Mouse (Mus musculus): ENCODE measurements around the gene Myom1. TPM values are rescaled to one million over a fixed set of nuclear protein-coding genes. Genes with fewer than 3 reads are reported as not detected.

The Myom1 gene
- polyA plus RNA-seq, 1 experiment = 110 TPM

GRCm38 (mm10) chr17:70991706-70992625 is 10.5 kb upstream of the Myom1 start:
- no peak for DNase-seq (ENCODE audit: low spot score)

DNA sequence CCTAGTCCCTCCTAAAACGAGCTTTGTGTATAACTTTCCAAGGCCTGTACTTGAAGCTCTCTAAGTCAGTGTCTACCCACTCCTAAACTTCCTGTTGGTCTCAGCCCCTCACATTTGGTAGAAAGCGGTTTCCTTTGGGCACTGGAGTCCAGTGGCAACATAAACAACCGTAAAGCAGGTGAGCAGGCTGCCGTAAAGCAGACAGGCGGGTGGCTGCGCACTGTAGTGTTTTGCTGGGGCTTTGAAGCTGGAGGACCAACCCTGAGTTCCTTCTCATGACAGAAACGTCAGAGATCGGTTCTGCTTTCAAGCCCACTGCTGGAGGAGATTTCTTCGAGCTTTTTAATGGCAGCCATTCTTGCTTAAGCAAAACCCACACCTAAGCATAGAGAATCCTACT is 9.8 kb upstream of the Myom1 start:
- DNase-seq (ENCODE audit: low spot score) = no peak

- no peak for DNase-seq (ENCODE audit: low spot score)
Observed at GRCm38 (mm10) chr17:70993385-70993807, 9.0 kb upstream of the Myom1 start.

DNA sequence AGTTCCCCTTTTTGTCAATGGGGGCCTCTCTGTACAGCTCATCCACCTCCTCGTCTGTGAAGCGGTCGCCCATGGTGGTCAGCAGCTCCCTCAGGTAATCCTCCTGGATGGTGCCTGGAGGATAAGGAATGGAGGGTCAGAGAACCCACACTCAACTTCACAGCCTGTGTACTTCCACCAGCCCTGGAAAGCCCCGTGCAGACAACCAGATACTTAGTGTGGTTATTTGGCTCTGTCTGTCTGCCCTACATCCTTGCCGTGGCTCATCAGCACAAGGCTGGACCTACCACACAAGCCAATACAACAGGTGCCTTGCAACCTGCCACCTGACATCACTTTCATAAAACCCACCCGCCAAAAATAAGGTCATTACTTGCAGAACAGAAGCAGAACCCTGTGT is 7.8 kb upstream of the Myom1 start:
- no peak for DNase-seq (ENCODE audit: low spot score)

DNA sequence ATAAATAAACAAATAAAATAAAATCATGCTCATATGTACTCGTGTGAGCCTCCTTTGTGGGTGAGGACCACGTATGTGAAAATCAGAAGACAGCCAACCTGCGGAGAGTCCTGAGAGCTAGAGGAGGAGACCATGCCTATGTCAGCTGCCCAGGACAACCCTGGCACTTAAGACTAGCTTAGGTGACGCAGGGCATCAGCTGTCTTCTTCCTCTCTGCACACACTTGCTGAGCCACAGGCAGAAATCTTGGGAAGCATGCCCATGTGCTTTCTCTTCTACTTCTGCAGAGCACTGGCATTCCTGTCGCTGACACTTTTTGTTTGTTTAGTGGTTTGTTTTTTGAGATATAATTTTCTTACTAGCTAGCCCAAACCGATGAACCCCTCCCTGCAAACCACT is 6.9 kb upstream of the Myom1 start:
- DNase-seq (ENCODE audit: low spot score) = no peak

GRCm38 (mm10) chr17:70997836-70998235 is 4.6 kb upstream of the Myom1 start:
- no peak for DNase-seq (ENCODE audit: low spot score)

DNA sequence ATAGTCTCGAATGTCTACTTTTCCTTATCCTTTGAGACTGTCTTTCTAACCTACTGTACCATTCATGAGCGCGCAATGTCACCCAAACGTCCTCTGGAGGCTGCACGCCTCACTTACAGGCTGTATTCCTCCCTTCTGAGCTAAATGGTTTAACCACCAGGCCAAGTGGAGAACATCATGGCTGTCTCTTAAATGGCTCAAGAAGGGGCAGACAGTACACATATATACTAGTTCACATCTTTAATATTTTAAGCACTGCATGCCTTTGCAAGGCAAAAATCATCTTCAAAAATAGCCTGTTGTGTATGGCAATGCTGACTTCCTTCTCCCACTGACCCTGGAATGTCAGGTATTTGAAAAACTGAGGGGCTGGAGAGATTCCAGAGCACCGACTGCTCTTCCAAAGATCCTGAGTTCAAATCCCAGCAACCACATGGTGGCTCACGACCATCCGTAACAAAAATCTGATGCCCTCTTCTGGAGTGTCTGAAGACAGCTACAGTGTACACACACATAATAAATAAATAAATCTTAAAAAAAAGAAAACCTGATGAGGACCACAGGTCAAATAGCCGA is 3.9 kb upstream of the Myom1 start:
- DNase-seq (ENCODE audit: low spot score) = no peak

DNA sequence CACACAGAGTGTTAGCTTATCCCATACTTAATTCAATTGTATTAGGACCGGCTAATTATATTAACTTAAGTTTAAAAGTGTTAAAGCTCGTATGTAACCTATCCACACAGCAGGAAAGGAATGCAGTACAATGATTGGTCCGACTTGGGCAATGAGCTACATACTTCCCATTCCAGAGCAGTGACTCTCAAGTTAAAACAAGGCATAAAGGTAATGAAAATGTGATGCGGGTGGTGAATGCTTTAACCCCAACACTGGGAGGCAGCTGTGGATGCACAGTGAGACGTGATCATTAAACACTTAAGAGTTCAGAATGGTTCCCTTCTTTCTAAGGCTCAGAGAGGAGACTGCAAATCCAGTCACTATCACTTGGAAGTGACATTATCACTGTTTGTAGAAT is 3.2 kb upstream of the Myom1 start:
- DNase-seq (ENCODE audit: low spot score) = no peak

DNA sequence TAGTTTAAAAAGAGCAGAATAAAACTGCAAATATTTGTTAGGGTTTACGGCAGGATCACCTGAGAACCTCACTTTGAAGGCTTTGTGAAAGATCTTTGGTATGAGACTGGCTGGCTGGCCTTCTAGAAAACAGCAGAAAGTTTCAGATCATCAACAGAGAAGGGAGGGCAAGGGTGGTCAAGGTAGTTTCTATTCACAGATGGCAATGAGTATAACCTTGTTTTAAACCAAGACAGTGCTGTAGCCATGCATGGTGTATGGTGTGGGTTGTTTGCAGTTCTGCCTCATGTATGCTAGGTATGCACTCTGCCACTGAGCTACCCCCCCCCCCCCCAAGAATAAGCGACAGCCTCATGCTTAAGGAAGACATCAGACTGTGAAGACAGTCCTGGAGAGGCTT is 2.2 kb upstream of the Myom1 start:
- no peak for DNase-seq (ENCODE audit: low spot score)

GRCm38 (mm10) chr17:71001067-71001466 is 1.4 kb upstream of the Myom1 start:
- no peak for DNase-seq (ENCODE audit: low spot score)

GRCm38 (mm10) chr17:71001699-71002080 is 743 bp upstream of the Myom1 start:
- DNase-seq (ENCODE audit: low spot score) = no peak

GRCm38 (mm10) chr17:71002744-71003094 is 286 bp downstream of the Myom1 start, which contains the start of gene Myl12a:
Myl12a (minus strand) TSS chr17:71002878.
- DNase-seq (ENCODE audit: low spot score) = no peak

- no peak for DNase-seq (ENCODE audit: low spot score)
Observed at GRCm38 (mm10) chr17:71003112-71003511, 679 bp downstream of the Myom1 start.

- DNase-seq (ENCODE audit: low spot score) = no peak
Observed at GRCm38 (mm10) chr17:71003721-71004120, 1.3 kb downstream of the Myom1 start.

- no peak for DNase-seq (ENCODE audit: low spot score)
Observed at GRCm38 (mm10) chr17:71004186-71004960, 1.9 kb downstream of the Myom1 start.

DNA sequence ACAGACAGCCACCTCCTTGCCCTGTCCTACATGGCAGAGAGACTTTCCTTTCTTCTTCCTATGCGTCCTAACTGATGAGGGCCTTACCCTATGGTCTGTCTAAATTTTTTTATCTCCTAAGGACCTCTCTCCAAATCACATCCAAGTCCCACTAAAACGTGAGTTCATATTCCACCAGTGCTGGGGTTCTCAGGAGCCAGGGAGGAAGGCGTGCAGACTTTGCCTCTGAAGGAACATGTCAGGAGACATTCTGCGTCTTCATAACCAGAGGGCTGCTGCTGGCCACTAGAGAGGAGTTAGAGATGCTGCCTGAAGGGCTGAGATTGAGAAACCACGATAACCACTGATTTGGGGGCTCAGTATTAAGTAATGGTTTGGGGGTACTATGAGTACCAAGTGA is 4.5 kb downstream of the Myom1 start:
- no peak for DNase-seq (ENCODE audit: low spot score)

DNA sequence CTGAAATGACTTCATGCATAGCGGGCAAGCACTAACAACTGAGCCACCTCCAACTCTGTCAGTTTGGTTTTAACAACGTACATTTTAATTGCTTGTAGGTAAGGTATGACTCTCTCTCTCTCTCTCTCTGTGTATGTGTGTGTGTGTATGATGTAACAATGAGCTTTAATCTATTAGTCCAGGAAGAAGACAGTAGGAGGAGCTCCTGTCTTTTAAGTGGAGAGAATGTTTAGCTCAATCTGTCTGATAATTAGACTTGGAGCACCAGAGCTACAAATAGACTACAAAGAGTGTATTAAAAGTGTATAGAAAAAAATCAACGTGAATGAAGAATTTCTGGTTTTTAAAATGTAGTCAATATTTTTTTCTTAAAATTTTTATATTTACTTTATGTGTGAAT is 6.2 kb downstream of the Myom1 start:
- DNase-seq (ENCODE audit: low spot score) = no peak

GRCm38 (mm10) chr17:71009751-71010150 is 7.3 kb downstream of the Myom1 start:
- DNase-seq (ENCODE audit: low spot score) = no peak

DNA sequence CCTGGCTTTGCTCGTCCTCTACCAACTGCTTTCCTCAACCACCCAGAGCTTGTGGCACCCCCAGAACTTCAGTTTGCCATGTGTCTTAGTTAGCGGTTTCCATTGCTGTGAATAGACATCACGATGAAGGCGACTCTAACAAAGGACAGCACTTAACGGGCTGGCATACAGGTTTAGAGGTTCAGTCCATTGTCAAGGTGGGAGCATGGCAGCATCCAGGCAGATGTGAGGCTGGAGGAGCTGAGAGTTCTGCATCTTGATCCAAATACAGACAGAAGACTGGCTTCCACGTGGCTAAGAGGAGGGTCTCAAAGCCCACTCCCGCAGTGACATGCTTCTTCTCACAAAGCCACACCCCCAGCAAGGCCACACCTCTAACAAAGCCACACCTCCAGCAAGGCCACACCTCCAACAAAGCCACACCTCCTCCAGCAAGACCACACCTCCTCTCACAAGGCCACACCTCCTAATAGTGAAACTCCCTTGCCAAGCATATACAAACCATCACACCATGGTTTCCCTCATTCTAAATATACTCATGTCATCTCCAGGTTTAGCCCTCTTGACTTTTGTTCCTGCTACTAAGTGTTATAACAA is 8.3 kb downstream of the Myom1 start:
- DNase-seq (ENCODE audit: low spot score) = no peak

GRCm38 (mm10) chr17:71011931-71012662 is 9.7 kb downstream of the Myom1 start:
- no peak for DNase-seq (ENCODE audit: low spot score)

GRCm38 (mm10) chr17:71013105-71013504 is 10.7 kb downstream of the Myom1 start:
- no peak for DNase-seq (ENCODE audit: low spot score)

DNA sequence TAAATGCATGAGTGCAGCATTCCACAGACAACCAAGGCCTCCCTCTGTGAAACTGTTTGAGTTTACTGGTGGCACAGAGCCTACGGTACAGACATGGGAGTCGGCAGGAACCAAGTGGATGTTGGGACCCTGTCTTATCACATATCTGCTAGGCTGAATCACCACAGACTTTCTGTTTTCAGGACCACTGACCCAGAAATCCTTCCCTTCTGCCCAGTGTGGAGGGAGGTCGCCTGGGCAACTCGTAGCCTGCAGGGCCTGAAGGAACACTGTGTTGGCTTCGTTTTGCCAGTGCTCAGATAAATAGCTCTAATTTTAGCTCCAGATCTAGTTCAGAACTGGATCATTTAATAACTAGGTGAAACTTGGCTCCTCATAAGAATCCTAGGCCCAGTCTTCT is 12.5 kb downstream of the Myom1 start:
- no peak for DNase-seq (ENCODE audit: low spot score)
